Mouse (Mus musculus) megakaryocyte, embryonic 14.5 days (primary cell): ENCODE results near the gene B3galt4.

ENCODE experiments used
- FLI1 ChIP-seq: IDR thresholded peaks from 2 replicates; pipeline ENCODE4 v1.6.1; 2012; ENCODE audit warnings: low read length, inconsistent platforms, mixed read lengths
- GATA1 ChIP-seq: IDR thresholded peaks from 3 replicates; pipeline ENCODE4 v1.6.1; 2012; ENCODE audit warnings: mixed read lengths, low read length, inconsistent platforms, borderline replicate concordance

DNA sequence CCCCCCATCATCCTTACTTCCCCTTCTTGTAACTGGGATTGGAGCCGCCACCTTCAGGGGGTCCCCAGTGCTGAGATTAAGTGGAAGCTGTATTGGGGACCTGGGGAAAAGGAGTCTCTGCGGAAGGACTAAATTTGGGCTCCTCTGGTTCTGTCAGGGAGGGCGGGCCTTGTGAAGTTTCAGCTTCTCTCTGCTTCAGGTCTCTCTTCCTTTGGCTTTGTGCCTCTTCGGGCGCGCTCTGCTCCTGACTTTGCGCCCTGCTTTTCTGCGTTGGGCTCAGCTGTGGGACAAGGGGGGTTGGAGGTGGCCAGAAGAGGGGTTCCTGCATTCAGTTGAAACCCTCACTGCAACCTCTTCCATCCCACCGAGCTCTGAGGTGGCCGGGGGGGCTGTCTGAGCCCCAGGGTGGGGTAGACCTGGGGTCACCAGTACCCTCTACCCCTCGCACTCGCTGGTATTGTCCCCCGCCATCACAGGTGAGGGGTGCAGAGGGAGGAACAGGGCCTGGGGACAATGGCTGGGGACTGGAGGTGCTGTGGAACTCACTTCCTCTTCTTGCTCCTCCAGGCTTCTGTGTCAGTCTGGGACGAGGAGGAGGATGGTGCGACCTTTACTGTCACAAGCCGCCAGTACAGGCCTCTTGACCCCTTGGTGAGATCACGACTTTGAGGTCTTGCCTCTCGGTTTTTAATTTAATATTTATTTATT is 20.0 kb downstream of the B3galt4 start:
- TF ChIP-seq GATA1, result no peak
- TF ChIP-seq FLI1, result no peak
